Mouse (Mus musculus) heart, embryonic 16.5 days (tissue): Measurements from ENCODE around the gene Slc35e4. TPM values are rescaled to one million over a fixed set of nuclear protein-coding genes. Genes with fewer than 3 reads are reported as not detected.
"Not testable (repeated sequence)": the region's sequence is repeated elsewhere in the genome, so short reads cannot be mapped to it uniquely, and the experiment has no call there.

Experiments used
- ATAC-seq: fragments of 200-750 bp; cut with Nextera tagmentation; replicated peaks from 2 replicates; pipeline ENCODE4 v1.8.0; 2017; ENCODE audit warnings: moderate number of reproducible peaks; ENCODE audit not compliant: insufficient read depth, low FRiP score; ENCODE audit errors: extremely low read depth
- H3K27ac ChIP-seq: fragments of 300-500 bp; sonication (generic); 2 replicates; pipeline ENCODE4 v1.5.1; 2014; ENCODE audit warnings: mild to moderate bottlenecking, low read length, control low read depth, moderate library complexity
- H3K27me3 ChIP-seq: fragments of 300-500 bp; sonication (generic); 2 replicates; pipeline ENCODE4 v1.6.1; 2014; ENCODE audit warnings: low read length, mixed read lengths; ENCODE audit not compliant: control insufficient read depth, insufficient read depth
- H3K36me3 ChIP-seq: fragments of 300-500 bp; sonication (generic); 2 replicates; pipeline ENCODE4 v1.6.1; 2014; ENCODE audit not compliant: control insufficient read depth, insufficient read depth
- H3K4me1 ChIP-seq: fragments of 300-500 bp; sonication (generic); 2 replicates; pipeline ENCODE4 v1.6.1; 2014; ENCODE audit warnings: low read length, mixed read lengths; ENCODE audit not compliant: control insufficient read depth, insufficient read depth
- H3K4me2 ChIP-seq: fragments of 300-500 bp; sonication (generic); 2 replicates; pipeline ENCODE4 v1.6.1; 2014; ENCODE audit warnings: low read depth, mild to moderate bottlenecking, control low read depth, low read length
- H3K4me3 ChIP-seq: fragments of 300-500 bp; sonication (generic); 2 replicates; pipeline ENCODE4 v1.5.1; 2014; ENCODE audit warnings: mild to moderate bottlenecking, control low read depth, low read length
- H3K9ac ChIP-seq: fragments of 300-500 bp; sonication (generic); 2 replicates; pipeline ENCODE4 v1.6.1; 2014; ENCODE audit warnings: low read length, control low read depth
- H3K9me3 ChIP-seq: fragments of 300-500 bp; sonication (generic); replicated peaks from 2 replicates; pipeline ENCODE4 v1.6.1; 2016; ENCODE audit warnings: low read length; ENCODE audit not compliant: control insufficient read depth
- WGBS: fragments of 180-500 bp; shearing (Covaris S2); extraction: QIAGEN DNeasy Blood & Tissue Kit; methylation state at CpG from one replicate; pipeline ENCODE4 v1.1.7; 2014; 5-methylcytosine and 5-hydroxymethylcytosine counted together
- polyA plus RNA-seq: library from polyadenylated mRNA; unstranded; fragments of >200 nt; fragmentation: Nextera tagmentation; extraction: Ambion mirVana; gene quantifications from 2 replicates; pipeline ENCODE4 v1.2.1, GENCODE M21; 2015

The Slc35e4 gene
- polyA plus RNA-seq, 1 experiment from 2014 or later, result 4.2 TPM

DNA sequence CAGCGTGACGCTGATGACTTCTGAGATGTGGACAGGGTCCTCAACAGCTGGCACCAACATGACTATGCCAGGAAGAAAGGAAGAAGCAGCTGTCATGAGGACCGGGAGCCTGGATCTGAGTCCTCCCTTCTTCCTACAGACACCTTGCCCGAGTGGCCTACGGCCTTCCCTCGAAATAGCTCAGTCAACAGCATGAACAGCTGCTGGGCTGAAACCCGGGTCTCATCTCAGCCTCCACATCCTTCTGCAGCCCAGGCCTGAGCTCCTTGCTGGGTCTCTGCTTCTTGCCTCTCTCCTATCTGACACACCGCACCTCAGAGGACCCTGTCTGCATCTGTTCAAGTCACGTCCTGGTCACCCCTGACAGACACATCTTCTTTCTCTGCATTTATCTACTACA lies 7.7 kb upstream of the Slc35e4 start:
- no peak overlapping the region for H3K4me3 ChIP-seq
- no peaks in the 10 kb centered on the region for H3K4me1 ChIP-seq
- no peak overlapping the region for H3K27ac ChIP-seq
- peaks cover 22% of the 10 kb centered on the region for H3K36me3 ChIP-seq
- WGBS, result 88% methylated on average over 9 of the region's 9 CpGs
- H3K4me2 ChIP-seq, result no peak overlapping the region
- no peaks in the 10 kb centered on the region for H3K9me3 ChIP-seq
- H3K9ac ChIP-seq, result no peak overlapping the region
- no peaks in the 10 kb centered on the region for H3K27me3 ChIP-seq
- ATAC-seq, result no peak

DNA sequence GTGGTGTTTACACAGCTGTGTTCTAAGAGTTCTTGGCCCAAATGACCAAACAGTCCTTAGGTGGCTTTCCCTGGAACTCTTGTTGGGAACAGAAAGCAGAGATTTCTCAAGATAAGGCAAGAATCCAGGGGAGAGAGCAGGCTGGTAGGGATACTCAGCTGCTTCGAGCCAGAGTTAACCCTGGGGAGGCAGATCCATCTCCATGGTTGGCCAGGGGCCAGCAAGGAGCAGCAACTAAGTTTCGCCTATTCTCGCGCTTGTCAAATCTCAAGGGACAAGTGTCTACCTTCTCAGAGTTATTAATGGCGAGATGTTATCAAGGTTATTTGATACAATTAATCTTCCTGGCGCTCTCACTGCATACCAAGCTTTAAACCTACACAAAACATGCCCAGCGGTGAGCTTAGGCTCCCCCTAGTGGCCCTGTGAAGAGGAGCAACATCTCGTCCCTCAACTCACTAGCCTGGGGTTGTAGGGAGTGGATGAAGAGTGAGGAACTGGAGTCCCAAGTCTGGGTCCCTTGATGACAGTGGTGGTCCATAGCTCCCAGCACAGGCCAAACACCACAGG lies 6.9 kb upstream of the Slc35e4 start:
- Histone ChIP-seq H3K9me3 (no peaks in the 10 kb centered on the region), H3K9ac (no peak overlapping the region), H3K27me3 (no peaks in the 10 kb centered on the region), H3K4me2 (no peak overlapping the region), H3K4me3 (no peak overlapping the region), H3K27ac (no peak overlapping the region), H3K36me3 (peaks cover 25% of the 10 kb centered on the region), H3K4me1 (no peaks in the 10 kb centered on the region)
- WGBS, result 24% methylated on average over 8 of the region's 8 CpGs
- ATAC-seq, result no peak

DNA sequence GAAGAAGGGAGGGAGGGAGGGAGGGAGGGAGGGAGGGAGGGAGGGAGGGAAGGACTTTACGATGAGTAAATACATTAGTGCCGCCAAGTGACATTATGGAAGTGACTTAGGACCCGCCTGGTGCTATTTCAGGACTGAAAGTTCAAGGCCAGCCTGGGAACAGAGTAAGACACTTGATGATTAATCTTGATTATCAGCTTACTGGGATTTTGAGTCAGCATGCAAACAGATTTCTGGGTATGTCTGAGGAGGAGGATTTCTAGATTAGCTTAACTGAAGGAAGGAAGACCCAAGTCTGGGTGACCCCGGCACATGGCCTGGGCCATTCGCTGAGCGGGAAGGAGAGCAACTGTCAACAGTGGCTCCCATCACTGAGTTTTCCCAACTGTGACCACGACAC lies 6.0 kb upstream of the Slc35e4 start:
- H3K9ac ChIP-seq, result no peak overlapping the region
- 89% methylated on average over 7 of the region's 7 CpGs for WGBS
- ATAC-seq, result no peak
- H3K9me3 ChIP-seq, result no peaks in the 10 kb centered on the region
- no peaks in the 10 kb centered on the region for H3K27me3 ChIP-seq
- H3K4me3 ChIP-seq, result no peak overlapping the region
- H3K4me1 ChIP-seq, result peaks cover 5% of the 10 kb centered on the region; the same call in 1 of the 2 replicates
- no peak overlapping the region for H3K27ac ChIP-seq
- H3K4me2 ChIP-seq, result no peak overlapping the region
- H3K36me3 ChIP-seq, result peaks cover 25% of the 10 kb centered on the region

DNA sequence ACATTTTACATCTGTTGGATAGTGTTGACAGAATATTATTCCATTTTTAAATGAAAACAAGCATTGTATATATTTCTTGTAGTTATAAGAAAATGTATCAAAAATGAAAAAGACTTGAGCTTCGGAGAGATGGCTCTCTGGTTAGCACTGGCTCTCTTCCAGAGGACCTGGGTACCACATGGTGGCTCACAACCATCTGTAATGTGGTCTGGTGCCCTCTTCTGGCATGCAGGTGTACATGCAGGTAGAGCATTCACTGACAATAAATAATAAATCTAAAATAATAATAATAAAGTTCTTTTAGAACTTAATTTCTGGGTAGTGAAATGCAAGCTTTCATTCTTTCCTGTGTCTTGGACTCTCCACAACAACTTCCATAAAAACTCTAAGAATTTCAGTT lies 4.3 kb upstream of the Slc35e4 start:
- Histone ChIP-seq H3K27ac (no peak overlapping the region), H3K4me1 (peaks cover 10% of the 10 kb centered on the region), H3K4me2 (no peak overlapping the region), H3K27me3 (no peaks in the 10 kb centered on the region), H3K4me3 (no peak overlapping the region), H3K36me3 (peaks cover 15% of the 10 kb centered on the region), H3K9ac (no peak overlapping the region), H3K9me3 (no peaks in the 10 kb centered on the region)
- no peak for ATAC-seq
- WGBS, result 65% methylated on average over 1 of the region's 1 CpGs

DNA sequence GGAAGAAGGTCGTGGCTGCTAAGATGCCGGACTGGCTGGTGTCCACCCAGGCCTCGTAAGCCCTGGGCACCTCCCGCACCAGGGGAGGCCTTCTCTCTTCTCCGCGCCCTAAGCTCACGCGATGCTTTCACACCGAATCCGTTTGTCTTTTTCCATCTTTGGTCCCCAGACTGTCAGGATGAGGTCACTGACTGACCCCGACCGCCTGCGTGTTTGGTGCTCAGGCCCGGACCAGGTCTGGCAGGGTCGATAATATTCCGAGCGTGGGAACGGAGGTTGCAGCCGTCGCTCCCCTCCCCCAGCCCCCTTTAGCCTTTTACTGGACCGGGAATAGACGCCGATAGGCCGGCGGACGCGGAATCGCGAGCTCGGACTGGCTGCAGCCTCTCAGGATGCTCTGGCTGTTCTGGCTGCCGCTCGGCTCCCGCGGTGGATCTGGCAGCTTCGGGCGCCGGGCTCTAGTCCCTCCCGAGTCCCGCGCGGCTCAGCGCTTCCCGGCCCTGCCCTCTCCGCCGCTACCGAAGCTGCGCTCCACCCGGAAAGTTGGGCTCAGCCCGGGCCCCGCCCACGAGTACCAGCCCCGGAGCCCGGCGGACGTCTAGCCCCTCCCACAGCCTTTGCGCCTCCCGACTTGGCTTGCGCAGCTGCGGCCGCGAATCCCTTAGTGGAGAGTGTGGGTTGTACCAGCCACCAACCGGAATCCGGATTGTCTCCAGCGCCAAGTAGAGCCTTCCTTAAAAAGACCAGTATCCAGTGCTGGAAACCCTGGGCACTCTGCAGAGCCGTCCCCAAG lies 952 bp downstream of the Slc35e4 start:
- Histone ChIP-seq H3K4me2 (peak overlapping the region; percentile 98), H3K4me1 (peaks cover 42% of the 10 kb centered on the region), H3K9ac (peak overlapping the region; percentile 74), H3K4me3 (peak overlapping the region; percentile 65), H3K27me3 (peaks cover 4% of the 10 kb centered on the region; the same call in 1 of the 2 replicates), H3K27ac (peak overlapping the region; percentile 51), H3K36me3 (0 out of 2 replicates have a peak, but pooled peaks cover 3% of the 10 kb centered on the region), H3K9me3 (no peaks in the 10 kb centered on the region)
- ATAC-seq, result peak; percentile 80
- WGBS, result under 1% methylated on average over 65 of the region's 65 CpGs

DNA sequence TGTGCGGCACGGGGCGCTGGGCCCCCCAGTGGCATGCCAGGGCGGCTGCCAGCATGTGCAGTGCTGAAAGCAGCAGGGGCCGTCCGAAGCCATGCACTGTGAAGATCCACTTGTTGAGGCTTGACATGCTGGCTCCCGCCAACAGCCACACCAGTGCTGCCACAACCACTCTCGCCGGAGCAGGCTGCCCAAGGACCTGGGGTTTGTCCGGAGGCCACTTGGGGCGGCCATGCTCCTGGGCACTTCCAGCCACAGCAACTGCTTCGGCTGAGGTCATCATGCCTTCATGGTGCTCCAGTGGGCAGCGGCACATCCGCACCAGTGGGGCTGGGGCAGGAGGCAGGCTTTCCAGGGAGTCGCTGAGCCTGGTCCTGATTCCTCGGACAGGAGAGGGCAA lies 1.6 kb downstream of the Slc35e4 start:
- ATAC-seq, result no peak
- H3K27me3 ChIP-seq, result peaks cover 4% of the 10 kb centered on the region; the same call in 1 of the 2 replicates
- peak overlapping the region; percentile 98 for H3K4me2 ChIP-seq
- 10% methylated on average over 16 of the region's 16 CpGs for WGBS
- peak overlapping the region; percentile 74 for H3K9ac ChIP-seq
- H3K4me3 ChIP-seq, result peak overlapping the region; percentile 65
- no peaks in the 10 kb centered on the region for H3K9me3 ChIP-seq
- H3K27ac ChIP-seq, result no peak overlapping the region
- H3K4me1 ChIP-seq, result peaks cover 42% of the 10 kb centered on the region
- 0 out of 2 replicates have a peak, but pooled peaks cover 3% of the 10 kb centered on the region for H3K36me3 ChIP-seq

DNA sequence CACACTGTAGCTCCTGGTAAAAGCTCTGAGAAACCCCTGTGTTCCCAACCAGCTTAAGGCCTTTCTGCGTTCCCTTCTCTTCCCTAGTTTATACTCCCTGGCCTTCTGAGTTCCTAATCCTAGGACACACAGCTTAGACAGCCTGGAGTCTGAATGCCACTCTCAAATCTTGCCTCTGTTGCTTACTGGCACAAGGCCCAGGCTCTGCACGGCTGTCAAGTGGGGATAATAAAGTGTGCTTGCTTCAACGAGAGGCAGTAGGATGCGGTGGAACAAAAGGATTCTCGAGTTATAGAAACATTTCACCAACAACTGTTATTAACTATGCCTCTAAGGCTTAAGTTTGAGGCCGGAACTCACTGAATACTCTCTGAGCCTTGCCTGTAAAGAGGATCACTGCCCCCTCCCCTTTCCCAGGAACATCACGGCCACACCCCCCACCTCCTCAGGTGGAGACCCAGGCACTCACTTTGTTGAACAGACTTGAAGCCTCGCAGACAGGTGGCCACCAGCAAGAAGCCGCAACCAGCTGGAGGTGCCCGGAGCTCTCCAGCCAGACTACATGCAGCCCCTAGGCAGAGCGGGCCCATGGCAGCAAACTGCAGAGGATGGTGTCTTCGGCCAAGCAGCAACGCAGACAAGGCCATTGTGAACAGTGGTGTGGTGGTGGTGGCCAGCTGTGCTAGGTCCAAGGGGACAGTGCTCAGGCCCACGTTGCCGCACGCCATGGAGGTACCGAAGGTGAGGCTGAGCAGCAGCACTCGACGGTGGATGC lies 2.2 kb downstream of the Slc35e4 start:
- WGBS, result 21% methylated on average over 19 of the region's 19 CpGs
- Histone ChIP-seq H3K4me2 (peak overlapping the region; percentile 98), H3K27ac (0 out of 2 replicates have a peak overlapping the region, but pooled peaks have one; percentile 32), H3K9me3 (no peaks in the 10 kb centered on the region), H3K4me1 (peaks cover 42% of the 10 kb centered on the region), H3K9ac (peak overlapping the region; percentile 74), H3K36me3 (0 out of 2 replicates have a peak, but pooled peaks cover 3% of the 10 kb centered on the region), H3K27me3 (peaks cover 4% of the 10 kb centered on the region; the same call in 1 of the 2 replicates), H3K4me3 (peak overlapping the region; percentile 65)
- ATAC-seq, result no peak

DNA sequence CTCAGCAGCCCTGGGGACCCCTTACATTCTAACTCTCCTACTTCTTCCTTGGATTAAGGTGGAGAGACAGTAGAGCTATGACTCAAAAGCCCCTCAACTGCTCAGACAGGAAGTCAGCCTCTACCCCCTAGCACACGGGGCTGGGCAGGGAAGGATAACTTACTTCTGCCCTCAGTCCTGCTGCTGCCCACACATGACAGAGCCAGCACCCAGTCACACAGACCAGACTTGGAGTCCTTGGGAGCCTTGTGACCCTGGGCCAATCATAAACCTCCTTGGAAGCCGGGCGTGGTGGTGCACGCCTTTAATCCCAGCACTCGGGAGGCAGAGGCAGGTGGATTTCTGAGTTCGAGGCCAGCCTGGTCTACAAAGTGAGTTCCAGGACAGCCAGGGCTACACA lies 3.0 kb downstream of the Slc35e4 start:
- H3K27me3 ChIP-seq, H3K36me3 ChIP-seq, ATAC-seq, H3K9me3 ChIP-seq, H3K4me3 ChIP-seq, H3K9ac ChIP-seq: not testable (repeated sequence)
- H3K4me1 ChIP-seq, result peaks cover 42% of the 10 kb centered on the region
- peak overlapping the region; percentile 11; the same call in 1 of the 2 replicates for H3K4me2 ChIP-seq
- WGBS, result 76% methylated on average over 6 of the region's 6 CpGs
- 0 out of 2 replicates have a peak overlapping the region, but pooled peaks have one; percentile 1 for H3K27ac ChIP-seq
